Mouse (Mus musculus) central nervous system, embryonic 11.5 days (tissue): Measurements from ENCODE around the gene Olfr698. TPM values are rescaled to one million over a fixed set of nuclear protein-coding genes. Genes with fewer than 3 reads are reported as not detected.

Experiments
- polyA plus RNA-seq: library from polyadenylated mRNA; depleted of rRNA; stranded (reverse); fragments of >200 nt; gene quantifications from 2 replicates; pipeline ENCODE4 v1.2.3, GENCODE M21; 2012; rRNA removed

The Olfr698 gene
- polyA plus RNA-seq, result not detected in 2 replicates

DNA sequence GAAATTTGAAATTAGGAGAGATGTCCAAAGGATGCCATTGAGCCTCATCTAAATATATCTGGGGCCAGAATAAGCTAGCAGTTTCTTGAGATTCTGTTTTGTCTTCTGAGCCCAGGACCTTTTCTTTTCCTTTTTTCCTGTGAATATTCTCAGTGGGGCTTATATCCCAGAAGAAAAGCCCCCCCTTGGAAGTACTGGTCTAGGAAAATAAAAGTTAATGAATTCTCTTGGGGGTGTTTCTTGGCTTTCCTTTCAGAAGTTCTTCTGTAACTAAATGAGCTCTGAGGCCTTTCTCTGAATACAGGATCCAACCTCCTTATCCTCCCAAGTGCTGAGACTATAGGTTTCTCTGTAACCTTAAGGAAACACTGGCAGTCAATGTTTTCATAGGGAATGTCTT lies at the start of gene Olfr698:
Olfr698 (minus strand) TSS at position 101 of the 400 bp plus-strand sequence.

DNA sequence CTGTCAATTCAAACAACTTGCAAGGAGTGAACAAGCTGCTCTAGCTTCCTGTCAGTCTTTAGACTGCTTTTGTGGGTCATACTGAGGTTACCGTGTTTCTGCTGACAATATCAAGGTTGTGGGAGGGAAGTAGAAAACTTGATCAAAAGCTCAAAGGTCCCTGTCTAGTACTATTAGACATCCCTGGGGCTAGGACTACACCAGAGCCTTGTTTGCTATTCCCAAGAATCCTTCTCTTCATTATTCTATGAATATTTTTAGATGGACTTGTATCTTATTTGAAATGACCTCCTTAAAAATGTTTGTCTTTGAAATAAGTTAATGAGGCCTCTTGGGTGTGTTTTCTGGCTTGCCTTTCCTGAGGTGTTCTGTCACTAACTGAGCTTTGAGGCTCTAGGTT lies 37.9 kb upstream of the Olfr698 start, which contains the start of gene Olfr699:
Olfr699 (minus strand) TSS at position 101 of the 400 bp plus-strand sequence.

DNA sequence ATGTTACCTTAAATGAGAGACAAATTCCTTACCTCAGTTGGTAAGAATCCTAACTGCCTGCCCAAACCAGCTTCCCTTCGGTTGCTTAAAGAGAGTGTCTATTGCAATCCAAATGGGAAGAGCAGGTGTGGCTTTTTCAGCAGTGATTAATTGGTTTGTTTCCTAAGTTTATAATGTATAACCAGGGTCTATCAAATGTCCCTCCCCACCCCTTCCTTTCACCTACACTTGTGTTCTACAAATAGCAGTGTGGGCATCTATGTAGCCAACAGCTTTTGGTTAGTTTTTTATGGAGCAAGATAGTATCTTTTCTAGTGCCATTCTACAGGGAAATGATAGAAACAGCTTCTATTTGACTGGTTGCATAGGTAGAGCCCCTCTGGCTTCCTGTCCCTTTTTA lies 12.9 kb downstream of the Olfr698 start, which contains the start of gene Olfr697:
Olfr697 (minus strand) TSS at position 101 of the 400 bp plus-strand sequence.

DNA sequence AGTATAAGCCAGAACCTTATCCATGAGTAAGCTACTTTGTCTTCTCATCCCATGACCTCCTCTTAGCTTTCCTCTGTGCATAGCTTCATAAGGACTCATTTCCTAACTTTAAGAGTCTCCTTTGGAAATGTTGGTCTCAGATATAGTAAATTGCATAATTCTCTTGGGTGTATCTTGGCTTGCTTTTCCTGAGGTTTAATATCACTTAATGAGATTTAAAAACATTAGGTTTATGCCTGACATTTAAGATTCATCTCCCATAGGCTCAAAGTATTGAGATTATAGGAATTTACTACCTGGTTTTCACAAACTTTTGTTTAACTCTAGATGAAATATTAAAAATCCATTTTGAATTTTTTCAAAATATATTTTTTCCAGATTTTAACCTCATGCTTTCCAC lies 38.9 kb downstream of the Olfr698 start, which contains the start of gene Olfr695:
Olfr695 (minus strand) TSS at position 101 of the 400 bp plus-strand sequence.

Other genes starting within 250 kb of the Olfr698 start
- not detected in 2 replicates for gene Olfr693, start 74.8 kb downstream of the Olfr698 start, polyA plus RNA-seq
- not detected in 2 replicates for gene Olfr694, start 63.6 kb downstream of the Olfr698 start, polyA plus RNA-seq
- gene Olfr695, start 39.0 kb downstream of the Olfr698 start, polyA plus RNA-seq, result not detected in 2 replicates
- gene Olfr697, start 13.0 kb downstream of the Olfr698 start, polyA plus RNA-seq, result not detected in 2 replicates
- gene Olfr699, start 37.8 kb upstream of the Olfr698 start, polyA plus RNA-seq, result not detected in 2 replicates
- gene Olfr700, start 53.4 kb upstream of the Olfr698 start, polyA plus RNA-seq, result not detected in 2 replicates
- not detected in 2 replicates for gene Olfr701, start 58.7 kb upstream of the Olfr698 start, polyA plus RNA-seq
- gene Olfr702, start 78.5 kb upstream of the Olfr698 start, polyA plus RNA-seq, result not detected in 2 replicates
- not detected in 2 replicates for gene Olfr703, start 88.0 kb upstream of the Olfr698 start, polyA plus RNA-seq
- not detected in 2 replicates for gene Olfr704, start 107.8 kb upstream of the Olfr698 start, polyA plus RNA-seq
- gene Olfr705, start 121.5 kb upstream of the Olfr698 start, polyA plus RNA-seq, result not detected in 2 replicates
- gene Olfr706, start 132.8 kb upstream of the Olfr698 start, polyA plus RNA-seq, result not detected in 2 replicates
- gene Olfr707, start 145.8 kb upstream of the Olfr698 start, polyA plus RNA-seq, result not detected in 2 replicates
- gene Olfr1532-ps1, start 152.6 kb upstream of the Olfr698 start, polyA plus RNA-seq, result not detected in 2 replicates
- gene Olfr709-ps1, start 176.8 kb upstream of the Olfr698 start, polyA plus RNA-seq, result not detected in 2 replicates
- gene Olfr710, start 192.9 kb upstream of the Olfr698 start, polyA plus RNA-seq, result not detected in 2 replicates
- gene Olfr6, start 208.5 kb upstream of the Olfr698 start, polyA plus RNA-seq, result not detected in 2 replicates
- gene Olfr711, start 220.1 kb upstream of the Olfr698 start, polyA plus RNA-seq, result not detected in 2 replicates